Mouse (Mus musculus) lung, postnatal 0 days (tissue): ENCODE measurements around the gene Midn. TPM values are rescaled to one million over a fixed set of nuclear protein-coding genes. Genes with fewer than 3 reads are reported as not detected.
A peak's percentile ranks its signal among the peaks of the same experiment; 100 is the strongest.

Experiments
- ATAC-seq: fragments of 200-750 bp; cut with Nextera tagmentation; 2 replicates; pipeline ENCODE4 v1.8.0; 2017; ENCODE audit warnings: moderate library complexity
- DNase-seq: peaks from one replicate; pipeline ENCODE4 v3.0.0-alpha.2; 2016; ENCODE audit warnings: low spot score
- H3K27ac ChIP-seq: fragments of 300-500 bp; sonication (generic); 2 replicates; pipeline ENCODE4 v1.5.1; 2014; ENCODE audit warnings: antibody characterized with exemption, mild to moderate bottlenecking, low read length, mixed read lengths
- H3K27me3 ChIP-seq: fragments of 300-500 bp; sonication (generic); replicated peaks from 2 replicates; pipeline ENCODE4 v1.6.1; 2014; ENCODE audit warnings: low read length, mixed read lengths; ENCODE audit not compliant: insufficient read depth
- H3K36me3 ChIP-seq: fragments of 300-500 bp; sonication (generic); 2 replicates; pipeline ENCODE4 v1.6.1; 2014; ENCODE audit warnings: low read length, mixed read lengths; ENCODE audit not compliant: insufficient read depth
- H3K4me1 ChIP-seq: fragments of 300-500 bp; sonication (generic); 2 replicates; pipeline ENCODE4 v1.6.1; 2014; ENCODE audit warnings: antibody characterized with exemption, low read depth, low read length, mixed read lengths; ENCODE audit not compliant: insufficient read depth
- H3K4me2 ChIP-seq: fragments of 300-500 bp; sonication (generic); replicated peaks from 2 replicates; pipeline ENCODE4 v1.6.1; 2014; ENCODE audit warnings: low read depth, mild to moderate bottlenecking, low read length, moderate library complexity, mixed read lengths
- H3K4me3 ChIP-seq: fragments of 300-500 bp; sonication (generic); 2 replicates; pipeline ENCODE4 v1.5.1; 2014; ENCODE audit warnings: low read depth, low read length
- H3K9ac ChIP-seq: fragments of 300-500 bp; sonication (generic); replicated peaks from 2 replicates; pipeline ENCODE4 v1.6.1; 2014; ENCODE audit warnings: low read depth, mild to moderate bottlenecking
- H3K9me3 ChIP-seq: fragments of 300-500 bp; sonication (generic); 2 replicates; pipeline ENCODE4 v1.6.1; 2016; ENCODE audit warnings: low read length, mixed read lengths
- CTCF ChIP-seq: IDR thresholded peaks from 2 replicates; pipeline ENCODE4 v1.5.1; 2016; ENCODE audit warnings: antibody characterized with exemption, mild to moderate bottlenecking
- EP300 ChIP-seq: IDR thresholded peaks from 2 replicates; pipeline ENCODE4 v1.6.1; 2016; ENCODE audit warnings: antibody characterized with exemption, mild to moderate bottlenecking, control low read depth
- WGBS: fragments of 180-500 bp; shearing (Covaris S2); extraction: QIAGEN DNeasy Blood & Tissue Kit; methylation state at CpG from one replicate; pipeline ENCODE4 v1.1.7; 2014; 5-methylcytosine and 5-hydroxymethylcytosine counted together
- polyA plus RNA-seq: library from polyadenylated mRNA; unstranded; fragments of >200 nt; fragmentation: Nextera tagmentation; extraction: Ambion mirVana; gene quantifications from 2 replicates; pipeline ENCODE4 v1.2.1, GENCODE M21; 2015

The Midn gene
- polyA plus RNA-seq, 1 experiment from 2014 or later, result 13.2 TPM

- Histone ChIP-seq H3K27me3 (no peaks in the 10 kb centered on the region), H3K27ac (no peak overlapping the region), H3K9me3 (no peaks in the 10 kb centered on the region), H3K4me3 (no peak overlapping the region), H3K4me1 (peaks cover 5% of the 10 kb centered on the region; the same call in 1 of the 2 replicates), H3K36me3 (peaks cover 18% of the 10 kb centered on the region), H3K9ac (no peak overlapping the region), H3K4me2 (no peak overlapping the region)
- ATAC-seq (no peak), DNase-seq (peak; percentile 62)
- TF ChIP-seq CTCF (peak; percentile 66), EP300 (no peak)
- 51% methylated on average over 2 of the region's 2 CpGs for WGBS
Measured at GRCm38 (mm10) chr10:80174705-80175104, 26.6 kb downstream of the Midn start.

GRCm38 (mm10) chr10:80175536-80176269 lies 27.6 kb downstream of the Midn start:
- H3K4me1 ChIP-seq, result peaks cover 5% of the 10 kb centered on the region; the same call in 1 of the 2 replicates
- 28% methylated on average over 4 of the region's 4 CpGs for WGBS
- no peak overlapping the region for H3K27ac ChIP-seq
- peak; percentile 58 for DNase-seq
- no peak for ATAC-seq
- no peak overlapping the region for H3K9ac ChIP-seq
- peak; percentile 74 for TF ChIP-seq CTCF
- TF ChIP-seq EP300, result no peak
- no peak overlapping the region for H3K4me2 ChIP-seq
- H3K27me3 ChIP-seq, result peaks cover 4% of the 10 kb centered on the region; the same call in 1 of the 2 replicates
- H3K9me3 ChIP-seq, result no peaks in the 10 kb centered on the region
- no peak overlapping the region for H3K4me3 ChIP-seq
- peaks cover 8% of the 10 kb centered on the region for H3K36me3 ChIP-seq

- H3K9me3 ChIP-seq, result no peaks in the 10 kb centered on the region
- no peak overlapping the region for H3K4me2 ChIP-seq
- H3K4me1 ChIP-seq, result peaks cover 5% of the 10 kb centered on the region; the same call in 1 of the 2 replicates
- peaks cover 4% of the 10 kb centered on the region; the same call in 1 of the 2 replicates for H3K27me3 ChIP-seq
- 79% methylated on average over 5 of the region's 5 CpGs for WGBS
- no peak for DNase-seq
- ATAC-seq, result no peak
- H3K36me3 ChIP-seq, result peaks cover 3% of the 10 kb centered on the region
- H3K4me3 ChIP-seq, result no peak overlapping the region
- TF ChIP-seq EP300 (no peak), CTCF (no peak)
- H3K27ac ChIP-seq, result no peak overlapping the region
- H3K9ac ChIP-seq, result no peak overlapping the region
Measured at GRCm38 (mm10) chr10:80176270-80176834, 28.3 kb downstream of the Midn start.

- Histone ChIP-seq H3K36me3 (no peaks in the 10 kb centered on the region), H3K27ac (no peak overlapping the region), H3K4me2 (no peak overlapping the region), H3K27me3 (peaks cover 4% of the 10 kb centered on the region; the same call in 1 of the 2 replicates), H3K4me3 (no peak overlapping the region), H3K9ac (no peak overlapping the region), H3K4me1 (no peaks in the 10 kb centered on the region), H3K9me3 (no peaks in the 10 kb centered on the region)
- no peak for TF ChIP-seq CTCF
- DNase-seq, result no peak
- ATAC-seq, result no peak
- 72% methylated on average over 7 of the region's 7 CpGs for WGBS
Measured at GRCm38 (mm10) chr10:80177441-80178279, 29.6 kb downstream of the Midn start.

GRCm38 (mm10) chr10:80179068-80180051 lies 31.3 kb downstream of the Midn start, which contains the start of gene Efna2:
Gene Efna2, plus strand, starts transcription at chr10:80179482.
- TF ChIP-seq CTCF, result no peak
- TF ChIP-seq EP300, result no peak
- ATAC-seq, result peak; percentile 51
- no peaks in the 10 kb centered on the region for H3K36me3 ChIP-seq

More at GRCm38 (mm10) chr10:80179068-80180051, 31.3 kb downstream of the Midn start, which contains the start of gene Efna2:
- Histone ChIP-seq H3K27ac (no peak within 1 kb of the TSS), H3K4me2 (peak within 1 kb of the TSS; percentile 73), H3K27me3 (peaks cover 4% of the 10 kb centered on the region; the same call in 1 of the 2 replicates), H3K4me1 (no peaks in the 10 kb centered on the region), H3K9ac (peak within 1 kb of the TSS; percentile 41; the same call in 1 of the 2 replicates), H3K9me3 (no peaks in the 10 kb centered on the region), H3K4me3 (peak within 1 kb of the TSS; percentile 65)
- peak; percentile 63 for DNase-seq
- 1% methylated on average over 65 of the region's 106 CpGs for WGBS
